Mouse (Mus musculus) cerebellum, adult 2 months (tissue): ENCODE data around the gene Fras1. TPM values are rescaled to one million over a fixed set of nuclear protein-coding genes. Genes with fewer than 3 reads are reported as not detected.

Experiments
- DNase-seq, 2 experiments: peaks; one replicate each; pipeline ENCODE4 v3.0.0; 2021
- H3K27ac ChIP-seq: fragments of 200-500 bp; 2 replicates; pipeline ENCODE4 v1.5.1; 2012; ENCODE audit warnings: low read length, control low read depth, inconsistent platforms; ENCODE audit not compliant: insufficient read depth
- H3K27me3 ChIP-seq: fragments of 200-500 bp; 2 replicates; pipeline ENCODE4 v1.6.1; 2012; ENCODE audit warnings: inconsistent platforms, mild to moderate bottlenecking, low read length, moderate library complexity; ENCODE audit not compliant: control insufficient read depth, insufficient read depth
- H3K4me1 ChIP-seq: fragments of 200-500 bp; 2 replicates; pipeline ENCODE4 v1.6.1; 2011; ENCODE audit warnings: low read length; ENCODE audit not compliant: control insufficient read depth, insufficient read depth
- H3K4me3 ChIP-seq: fragments of 200-500 bp; replicated peaks from 2 replicates; pipeline ENCODE3; 2011; ENCODE audit warnings: mild to moderate bottlenecking, low read depth, low read length, control low read depth; ENCODE audit not compliant: insufficient read depth
- CTCF ChIP-seq: fragments of 200-500 bp; IDR thresholded peaks from 2 replicates; pipeline ENCODE4 v1.5.1; 2011; ENCODE audit warnings: low read depth, mild to moderate bottlenecking, control low read depth, low read length, moderate library complexity, borderline replicate concordance; ENCODE audit not compliant: insufficient read depth
- POLR2A ChIP-seq: fragments of 200-500 bp; IDR thresholded peaks from 2 replicates; pipeline ENCODE4 v1.6.1; 2011; ENCODE audit warnings: low read length, control low read depth, borderline replicate concordance; ENCODE audit not compliant: insufficient read depth
- WGBS: fragments of 180-500 bp; shearing (Covaris S2); methylation state at CpG from one replicate; pipeline ENCODE4 v1.1.7; 2018; 5-methylcytosine and 5-hydroxymethylcytosine counted together
- polyA plus RNA-seq: library from polyadenylated mRNA; depleted of rRNA; stranded (reverse); fragments of >200 nt; gene quantifications from 2 replicates; pipeline ENCODE4 v1.2.3, GENCODE M21; 2012

Fras1 gene
- polyA plus RNA-seq, 1 experiment = 1.1 TPM

DNA sequence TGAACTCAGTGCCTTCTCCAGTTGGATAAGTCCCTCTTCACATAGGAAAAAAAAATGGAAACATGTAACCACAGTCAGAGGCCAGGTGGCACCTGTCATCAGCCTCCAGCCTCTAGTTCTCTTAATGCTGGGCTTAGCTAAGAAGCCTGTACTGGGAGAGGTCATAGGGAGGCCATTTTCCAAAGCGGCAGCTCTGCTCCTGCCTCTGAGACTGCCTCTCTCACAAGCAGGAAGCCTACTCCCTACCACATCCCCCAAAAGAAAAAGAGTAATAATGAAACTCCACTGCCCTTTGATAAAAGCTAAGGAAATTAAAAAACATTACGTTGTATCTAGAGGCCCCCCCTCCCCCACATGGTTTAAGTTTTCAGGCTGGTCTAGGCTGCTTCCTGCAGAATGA is 309.0 kb downstream of the Fras1 start:
- Histone ChIP-seq H3K4me1 (no peaks in the 10 kb centered on the region), H3K4me3 (no peak overlapping the region), H3K27ac (no peak overlapping the region), H3K27me3 (no peaks in the 10 kb centered on the region)
- DNase-seq = no peak
- TF ChIP-seq POLR2A (no peak), CTCF (no peak)
- WGBS = 87% methylated on average over 2 of the region's 2 CpGs

DNA sequence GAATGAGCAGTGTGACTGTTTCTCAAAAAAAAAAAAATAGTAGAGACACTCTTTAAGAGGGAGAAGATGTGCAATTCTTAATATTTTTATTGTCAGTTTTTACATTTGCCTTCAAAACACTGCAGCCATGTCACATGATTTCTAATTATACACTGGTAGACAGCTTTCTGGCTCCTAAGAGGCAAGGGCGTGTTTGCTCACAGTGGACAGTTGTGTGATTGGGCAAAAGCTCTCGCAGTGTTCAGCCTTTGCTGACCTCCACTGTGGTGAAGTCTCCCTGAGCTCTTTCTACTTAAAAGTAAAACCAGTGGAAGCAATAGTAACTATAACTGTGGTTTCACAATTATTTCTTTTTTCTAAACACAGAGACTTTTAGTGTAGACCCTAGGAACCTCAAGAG is 315.1 kb downstream of the Fras1 start:
- DNase-seq = no peak
- Histone ChIP-seq H3K4me1 (no peaks in the 10 kb centered on the region), H3K4me3 (no peak overlapping the region), H3K27me3 (no peaks in the 10 kb centered on the region), H3K27ac (no peak overlapping the region)
- TF ChIP-seq POLR2A (no peak), CTCF (no peak)
- WGBS = 68% methylated on average over 2 of the region's 2 CpGs

- H3K4me3 ChIP-seq = no peak overlapping the region
- H3K27ac ChIP-seq = no peak overlapping the region
- DNase-seq = no peak
- TF ChIP-seq CTCF = no peak
- no peak for TF ChIP-seq POLR2A
- no peaks in the 10 kb centered on the region for H3K27me3 ChIP-seq
- no peaks in the 10 kb centered on the region for H3K4me1 ChIP-seq
- WGBS = 62% methylated on average over 8 of the region's 8 CpGs
These were observed 325.2 kb downstream of the Fras1 start for GRCm38 (mm10) chr5:96698972-96699371.

DNA sequence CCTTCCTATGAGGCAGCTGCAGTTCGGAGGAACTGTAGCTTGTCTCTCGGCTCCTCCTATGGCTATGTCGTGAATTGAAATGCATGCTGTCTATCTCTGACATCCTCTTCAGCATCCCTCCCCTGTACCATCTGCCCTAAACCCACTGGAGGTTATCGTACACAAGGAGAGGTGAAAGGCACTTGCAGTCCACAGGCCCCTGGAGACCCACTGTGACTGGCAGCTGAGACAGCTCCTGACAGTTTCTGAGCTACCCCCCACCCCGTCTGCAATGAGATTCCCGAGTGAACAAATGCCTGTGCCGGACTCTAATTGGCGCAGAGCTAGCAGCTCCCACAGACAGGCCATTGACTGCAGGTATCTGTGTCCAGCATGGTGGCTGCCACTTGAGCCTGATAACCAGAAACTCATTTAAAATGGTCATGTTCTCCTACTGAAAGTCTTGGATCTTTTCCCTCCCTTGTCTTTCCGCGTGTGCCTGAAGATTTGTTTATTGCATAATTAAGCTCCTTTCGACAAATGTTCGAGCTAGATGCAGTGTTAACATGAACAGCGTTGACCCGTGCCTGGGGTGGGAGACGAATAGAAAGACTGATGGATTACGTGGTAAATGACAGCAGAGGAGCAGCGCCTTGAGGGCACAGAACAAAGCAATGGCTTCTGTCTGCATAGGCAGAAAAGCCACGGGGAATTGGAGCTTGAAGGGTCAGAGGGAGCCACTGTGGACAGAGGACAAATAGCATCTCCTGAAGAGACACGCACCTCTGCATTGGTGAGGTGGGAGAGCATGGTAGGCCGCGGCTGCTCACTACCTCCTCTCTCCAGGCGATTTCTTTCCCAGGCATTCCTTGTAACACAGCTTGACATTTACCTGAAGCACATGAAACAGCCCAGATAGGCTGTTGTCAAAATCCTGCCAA is 329.2 kb downstream of the Fras1 start:
- Histone ChIP-seq H3K4me1 (no peaks in the 10 kb centered on the region), H3K4me3 (no peak overlapping the region), H3K27ac (no peak overlapping the region), H3K27me3 (no peaks in the 10 kb centered on the region)
- no peak for TF ChIP-seq CTCF
- no peak for TF ChIP-seq POLR2A
- WGBS = 30% methylated on average over 22 of the region's 22 CpGs
- no peak for DNase-seq

DNA sequence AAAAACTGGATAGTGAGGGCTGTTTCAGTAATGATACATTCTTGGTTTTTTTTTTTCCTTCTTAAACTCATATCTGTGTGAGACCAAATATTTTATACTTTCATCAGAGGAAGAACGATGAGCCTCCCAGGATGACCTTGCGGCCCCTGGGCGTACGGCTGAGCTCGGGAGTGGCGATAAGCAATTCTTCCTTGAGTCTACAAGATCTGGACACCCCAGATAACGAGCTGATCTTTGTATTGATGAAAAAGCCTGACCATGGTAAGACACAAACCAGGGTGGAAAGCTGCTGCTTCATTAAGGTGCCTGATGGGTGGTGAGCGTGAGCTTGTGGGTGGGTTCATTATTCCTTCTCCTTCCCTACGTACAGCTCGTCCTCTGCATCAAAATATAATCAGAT is 334.8 kb downstream of the Fras1 start:
- H3K27me3 ChIP-seq = no peaks in the 10 kb centered on the region; the same call in 1 of the 2 replicates
- TF ChIP-seq CTCF = no peak
- TF ChIP-seq POLR2A = no peak
- H3K4me3 ChIP-seq = no peak overlapping the region
- no peak overlapping the region for H3K27ac ChIP-seq
- 92% methylated on average over 10 of the region's 10 CpGs for WGBS
- DNase-seq = no peak
- H3K4me1 ChIP-seq = no peaks in the 10 kb centered on the region

GRCm38 (mm10) chr5:96712089-96712684 is 338.4 kb downstream of the Fras1 start:
- Histone ChIP-seq H3K4me1 (no peaks in the 10 kb centered on the region; the same call in 1 of the 2 replicates), H3K27me3 (no peaks in the 10 kb centered on the region; the same call in 1 of the 2 replicates), H3K4me3 (no peak overlapping the region), H3K27ac (no peak overlapping the region)
- WGBS = 73% methylated on average over 12 of the region's 12 CpGs
- no peak for DNase-seq
- TF ChIP-seq POLR2A (no peak), CTCF (no peak)

DNA sequence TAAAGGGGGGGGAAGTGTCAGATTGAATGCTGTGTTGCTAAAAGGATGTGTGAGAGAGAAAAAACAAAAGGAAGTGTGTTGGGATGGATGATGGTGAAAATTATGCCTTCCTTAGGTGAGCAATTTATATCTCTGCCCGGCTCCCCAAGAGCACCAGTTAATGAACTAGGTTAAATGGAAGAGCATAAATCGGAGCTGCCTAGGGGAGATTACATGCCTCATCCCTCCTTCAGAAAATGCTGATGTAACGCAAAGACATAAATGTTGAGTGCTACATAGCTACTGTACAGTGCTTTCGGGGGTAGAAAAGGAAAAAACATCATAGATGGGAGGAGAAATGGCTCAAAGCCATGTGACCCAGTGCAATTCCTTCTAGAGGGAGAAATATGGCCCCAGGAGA is 339.0 kb downstream of the Fras1 start:
- no peaks in the 10 kb centered on the region; the same call in 1 of the 2 replicates for H3K4me1 ChIP-seq
- 89% methylated on average over 4 of the region's 4 CpGs for WGBS
- no peak for TF ChIP-seq POLR2A
- no peak for TF ChIP-seq CTCF
- no peak for DNase-seq
- no peak overlapping the region for H3K4me3 ChIP-seq
- no peak overlapping the region for H3K27ac ChIP-seq
- no peaks in the 10 kb centered on the region; the same call in 1 of the 2 replicates for H3K27me3 ChIP-seq
